Mouse (Mus musculus): ENCODE measurements around the gene Ddo. TPM values are rescaled to one million over a fixed set of nuclear protein-coding genes. Genes with fewer than 3 reads are reported as not detected.

The Ddo gene
- total RNA-seq, 1 experiment = not detected

DNA sequence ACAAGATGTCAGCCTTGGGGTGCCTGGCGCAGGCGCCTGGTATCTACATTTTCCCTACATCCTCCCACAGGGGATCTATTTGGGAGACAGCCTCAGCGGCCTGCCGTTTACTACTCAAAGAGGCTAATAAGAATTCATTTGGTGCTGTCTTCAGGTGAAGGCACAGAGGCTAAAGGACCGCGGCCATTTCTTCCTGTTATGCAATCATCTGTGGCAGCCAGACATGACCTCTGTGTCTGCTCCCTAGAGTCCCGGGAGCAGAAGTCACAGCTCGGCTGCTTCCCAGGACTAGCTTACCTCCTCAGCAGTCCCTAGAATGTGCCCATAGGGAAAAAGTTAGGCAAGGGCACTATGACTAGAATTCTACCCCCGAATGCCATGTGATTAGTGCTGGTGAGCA is 1.1 kb downstream of the Ddo start:
- no peak overlapping the region for H3K4me3 ChIP-seq (ENCODE audit: insufficient read depth in 1 of 2, low read depth in 1 of 2, low read length in 2 of 2, poor library complexity in 1 of 2, severe bottlenecking in 1 of 2)
- no peaks in the 10 kb centered on the region for H3K4me1 ChIP-seq (ENCODE audit: control insufficient read depth in 2 of 2, insufficient read depth in 2 of 2, low read length in 2 of 2, poor library complexity in 1 of 2)
- in situ Hi-C loops (cut with MboI; ENCODE audit: low sequenced_read_pairs in 2 of 2, unreplicated experiment in 2 of 2) = no loop called here
- no peak overlapping the region for H3K27ac ChIP-seq (ENCODE audit: insufficient read depth, low read depth, low read length, poor library complexity, severe bottlenecking)
- no peak for DNase-seq (ENCODE audit: low read depth, low spot score)
- no peak overlapping the region for H3K9ac ChIP-seq (ENCODE audit: insufficient read depth, low read depth, low read length, poor library complexity, severe bottlenecking)
- TF ChIP-seq ZNF384 (IDR thresholded peaks at IDR 0.05; ENCODE audit: low read depth, low read length) (no peak), CHD2 (IDR thresholded peaks at IDR 0.05; ENCODE audit: low read depth, low read length) (no peak), MAFK (IDR thresholded peaks at IDR 0.05; ENCODE audit: insufficient read depth, low read depth, low read length) (no peak), ZC3H11A (IDR thresholded peaks at IDR 0.05; ENCODE audit: borderline replicate concordance, low read depth, low read length) (no peak), HCFC1 (IDR thresholded peaks at IDR 0.05; ENCODE audit: borderline replicate concordance, insufficient read depth, low read length) (no peak)
- no peaks in the 10 kb centered on the region for H3K9me3 ChIP-seq (ENCODE audit: control insufficient read depth, insufficient read depth, low read depth, low read length)
- no peaks in the 10 kb centered on the region for H3K36me3 ChIP-seq (ENCODE audit: control insufficient read depth, insufficient read depth, low read length, poor library complexity, severe bottlenecking)

DNA sequence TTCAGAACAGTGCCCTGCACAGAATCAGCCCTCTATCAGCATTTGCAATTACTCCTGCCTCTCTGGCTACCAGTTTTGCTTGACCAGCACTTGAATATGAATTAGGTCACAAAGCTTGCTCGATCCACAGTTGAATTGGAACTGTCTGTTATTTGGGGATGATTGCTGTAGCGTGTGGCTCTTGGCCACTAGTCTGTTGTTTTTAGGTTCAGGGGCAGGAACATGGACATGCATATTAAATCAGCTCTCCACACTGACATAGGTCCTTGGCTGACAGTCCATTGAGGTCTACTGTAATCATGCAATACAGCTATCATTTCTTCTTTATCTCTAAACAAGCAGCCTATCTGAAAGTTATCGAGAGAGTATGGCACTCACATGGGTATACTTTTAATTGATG is 2.3 kb downstream of the Ddo start:
- Histone ChIP-seq H3K27ac (ENCODE audit: insufficient read depth, low read depth, low read length, poor library complexity, severe bottlenecking) (no peak overlapping the region), H3K4me3 (ENCODE audit: insufficient read depth in 1 of 2, low read depth in 1 of 2, low read length in 2 of 2, poor library complexity in 1 of 2, severe bottlenecking in 1 of 2) (no peak overlapping the region), H3K4me1 (ENCODE audit: control insufficient read depth in 2 of 2, insufficient read depth in 2 of 2, low read length in 2 of 2, poor library complexity in 1 of 2) (no peaks in the 10 kb centered on the region), H3K36me3 (ENCODE audit: control insufficient read depth, insufficient read depth, low read length, poor library complexity, severe bottlenecking) (no peaks in the 10 kb centered on the region), H3K9me3 (ENCODE audit: control insufficient read depth, insufficient read depth, low read depth, low read length) (no peaks in the 10 kb centered on the region), H3K9ac (ENCODE audit: insufficient read depth, low read depth, low read length, poor library complexity, severe bottlenecking) (no peak overlapping the region)
- in situ Hi-C loops (cut with MboI; ENCODE audit: low sequenced_read_pairs in 2 of 2, unreplicated experiment in 2 of 2) = no loop called here
- DNase-seq (ENCODE audit: low read depth, low spot score) = no peak
- TF ChIP-seq ZNF384 (IDR thresholded peaks at IDR 0.05; ENCODE audit: low read depth, low read length) (no peak), HCFC1 (IDR thresholded peaks at IDR 0.05; ENCODE audit: borderline replicate concordance, insufficient read depth, low read length) (no peak), MAFK (IDR thresholded peaks at IDR 0.05; ENCODE audit: insufficient read depth, low read depth, low read length) (no peak), ZC3H11A (IDR thresholded peaks at IDR 0.05; ENCODE audit: borderline replicate concordance, low read depth, low read length) (no peak), CHD2 (IDR thresholded peaks at IDR 0.05; ENCODE audit: low read depth, low read length) (no peak)

DNA sequence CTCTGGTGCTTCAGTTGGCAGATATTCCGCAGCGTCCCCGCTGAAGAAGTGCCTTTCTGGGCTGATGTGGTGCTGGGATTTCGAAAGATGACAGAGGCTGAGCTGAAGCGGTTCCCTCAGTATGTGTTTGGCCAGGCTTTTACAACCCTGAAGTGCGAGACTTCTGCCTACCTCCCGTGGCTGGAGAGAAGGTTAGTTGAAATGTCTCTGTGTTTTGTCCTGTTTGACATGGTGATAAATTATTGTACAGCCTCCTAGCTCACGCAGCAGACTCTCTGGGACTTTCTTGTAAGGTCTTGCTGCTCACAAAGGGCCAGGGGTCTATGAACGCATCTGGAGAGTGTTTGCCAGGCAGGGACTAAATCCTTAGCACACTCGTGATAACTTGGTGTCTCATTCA is 7.5 kb downstream of the Ddo start:
- H3K4me1 ChIP-seq (ENCODE audit: control insufficient read depth in 2 of 2, insufficient read depth in 2 of 2, low read length in 2 of 2, poor library complexity in 1 of 2) = peaks cover 5 to 6% of the 10 kb centered on the region in 2 experiments
- TF ChIP-seq HCFC1 (IDR thresholded peaks at IDR 0.05; ENCODE audit: borderline replicate concordance, insufficient read depth, low read length) (no peak), MAFK (IDR thresholded peaks at IDR 0.05; ENCODE audit: insufficient read depth, low read depth, low read length) (no peak), CHD2 (IDR thresholded peaks at IDR 0.05; ENCODE audit: low read depth, low read length) (no peak), ZC3H11A (IDR thresholded peaks at IDR 0.05; ENCODE audit: borderline replicate concordance, low read depth, low read length) (no peak), ZNF384 (IDR thresholded peaks at IDR 0.05; ENCODE audit: low read depth, low read length) (no peak)
- H3K27ac ChIP-seq (ENCODE audit: insufficient read depth, low read depth, low read length, poor library complexity, severe bottlenecking) = no peak overlapping the region
- no peak overlapping the region for H3K9ac ChIP-seq (ENCODE audit: insufficient read depth, low read depth, low read length, poor library complexity, severe bottlenecking)
- no peaks in the 10 kb centered on the region for H3K9me3 ChIP-seq (ENCODE audit: control insufficient read depth, insufficient read depth, low read depth, low read length)
- H3K4me3 ChIP-seq (ENCODE audit: insufficient read depth in 1 of 2, low read depth in 1 of 2, low read length in 2 of 2, poor library complexity in 1 of 2, severe bottlenecking in 1 of 2) = no peak overlapping the region
- in situ Hi-C loops (cut with MboI; ENCODE audit: low sequenced_read_pairs in 2 of 2, unreplicated experiment in 2 of 2) = no loop called here
- no peaks in the 10 kb centered on the region for H3K36me3 ChIP-seq (ENCODE audit: control insufficient read depth, insufficient read depth, low read length, poor library complexity, severe bottlenecking)
- DNase-seq (ENCODE audit: low read depth, low spot score) = no peak

DNA sequence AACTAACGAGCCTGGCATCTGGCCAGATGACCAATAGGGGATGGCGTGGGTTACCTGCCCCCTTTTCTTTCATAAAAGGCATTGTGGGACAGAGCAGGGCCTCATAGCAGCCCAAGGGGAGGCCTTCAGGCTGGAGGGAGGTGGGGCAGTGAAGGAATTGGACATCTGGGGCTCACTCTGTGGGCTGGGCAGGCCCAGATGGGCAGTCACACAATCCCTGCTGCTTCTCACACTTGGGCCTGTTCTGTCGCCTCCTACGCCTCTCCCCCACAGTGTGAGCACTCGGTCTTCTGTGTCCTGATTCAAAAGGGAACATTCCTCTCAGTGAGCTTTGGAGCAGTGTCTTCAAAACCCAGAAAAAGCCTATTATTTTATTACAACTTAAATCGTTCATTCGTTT is 8.5 kb downstream of the Ddo start:
- no peak for TF ChIP-seq HCFC1 (IDR thresholded peaks at IDR 0.05; ENCODE audit: borderline replicate concordance, insufficient read depth, low read length)
- TF ChIP-seq ZNF384 (IDR thresholded peaks at IDR 0.05; ENCODE audit: low read depth, low read length) = no peak
- H3K36me3 ChIP-seq (ENCODE audit: control insufficient read depth, insufficient read depth, low read length, poor library complexity, severe bottlenecking) = no peaks in the 10 kb centered on the region
- H3K4me3 ChIP-seq (ENCODE audit: insufficient read depth in 1 of 2, low read depth in 1 of 2, low read length in 2 of 2, poor library complexity in 1 of 2, severe bottlenecking in 1 of 2) = no peak overlapping the region
- DNase-seq (ENCODE audit: low read depth, low spot score) = no peak
- no peaks in the 10 kb centered on the region for H3K9me3 ChIP-seq (ENCODE audit: control insufficient read depth, insufficient read depth, low read depth, low read length)
- H3K27ac ChIP-seq (ENCODE audit: insufficient read depth, low read depth, low read length, poor library complexity, severe bottlenecking) = no peak overlapping the region
- in situ Hi-C loops (cut with MboI; ENCODE audit: low sequenced_read_pairs in 2 of 2, unreplicated experiment in 2 of 2) = no loop called here
- H3K4me1 ChIP-seq (ENCODE audit: control insufficient read depth in 2 of 2, insufficient read depth in 2 of 2, low read length in 2 of 2, poor library complexity in 1 of 2) = peaks cover 5 to 6% of the 10 kb centered on the region in 2 experiments
- H3K9ac ChIP-seq (ENCODE audit: insufficient read depth, low read depth, low read length, poor library complexity, severe bottlenecking) = no peak overlapping the region

Measured in ES-E14 (cell line).